Mouse (Mus musculus): Measurements from ENCODE around the gene Selenop.

DNA sequence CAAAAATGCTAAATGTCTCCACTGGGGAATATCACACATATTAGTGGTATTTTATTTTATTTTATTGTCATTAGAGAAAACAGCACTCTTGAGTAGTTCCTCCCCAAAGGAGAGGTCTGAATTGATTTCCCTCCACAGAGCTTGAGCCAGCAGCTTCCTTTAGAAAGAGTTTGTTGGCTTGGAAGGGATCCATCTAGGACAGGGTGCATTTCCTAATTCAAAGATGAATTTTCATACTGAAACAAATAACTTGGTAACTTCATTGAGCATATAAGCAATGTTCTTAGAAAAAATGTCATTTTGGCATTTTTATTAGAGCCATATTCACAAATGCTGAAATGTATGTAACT is 16.7 kb upstream of the Selenop start:
- TF ChIP-seq CTCF (IDR thresholded peaks at IDR 0.05; ENCODE audit: low read depth) (no peak), EP300 (optimal IDR thresholded peaks at IDR 0.05) (no peak)
